In the genomic region with DNA sequence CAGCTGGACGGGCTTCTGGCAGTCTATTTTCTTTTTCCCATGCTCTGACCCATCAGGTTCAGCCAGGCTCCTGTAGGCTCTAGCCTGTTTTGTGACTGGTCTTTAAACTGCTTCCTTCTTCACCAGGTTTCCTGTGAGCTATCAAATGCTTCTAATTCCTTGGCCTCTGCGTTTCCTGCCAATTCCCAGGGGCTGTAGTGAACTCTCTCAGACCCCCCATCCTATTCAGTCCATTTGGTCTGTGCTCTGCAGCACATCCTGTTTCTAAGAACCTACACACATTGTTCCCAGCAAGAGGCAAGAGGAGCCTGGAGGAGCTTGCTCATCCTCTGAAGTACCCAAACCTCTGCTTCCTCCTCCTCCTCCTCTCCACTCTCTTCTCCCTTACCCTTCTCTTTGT, we compare ENCODE assay signal across 9 mouse cellular contexts.
DNase-seq lines count a peak whose midpoint lies in the region; ATAC-seq lines count a peak whose summit lies in the region.
"Had no signal": no experiment of that assay in that cellular context is flagged by ENCODE, and none has a peak within 500 bp of the region (broad histone marks: within the 10 kb centered on the region; RNA-seq: fewer than 3 reads in every experiment).

No protein-coding gene starts in this region.

- H3K36me3 ChIP-seq in neural tube, embryonic 11.5 days (ENCODE audit: control insufficient read depth, insufficient read depth, low read length): no peaks in the 10 kb centered on the region
- no peaks in the 10 kb centered on the region for H3K36me3 ChIP-seq in neural tube, embryonic 15.5 days
- no peaks in the 10 kb centered on the region for H3K36me3 ChIP-seq in heart, embryonic 13.5 days
- H3K36me3 ChIP-seq: liver, embryonic 15.5 days had no signal

- no peak overlapping the region for H3K9ac ChIP-seq in neural tube, embryonic 11.5 days (ENCODE audit: low read length)
- no peak overlapping the region for H3K9ac ChIP-seq in neural tube, embryonic 15.5 days (replicated peaks)
- no peak overlapping the region for H3K9ac ChIP-seq in heart, embryonic 13.5 days
- H3K9ac ChIP-seq: liver, embryonic 15.5 days had no signal

- H3K4me1 ChIP-seq in neural tube, embryonic 11.5 days (ENCODE audit: control insufficient read depth, insufficient read depth, low read length): no peaks in the 10 kb centered on the region
- H3K4me1 ChIP-seq in neural tube, embryonic 15.5 days: no peaks in the 10 kb centered on the region
- H3K4me1 ChIP-seq in heart, embryonic 13.5 days: peaks cover 32% of the 10 kb centered on the region
- H3K4me1 ChIP-seq: liver, embryonic 15.5 days had no signal

- intact Hi-C loops in left cerebral cortex, postnatal 4 days (cut with DNase I): no loop called here

- H3K4me2 ChIP-seq in neural tube, embryonic 11.5 days (ENCODE audit: low read depth): no peak overlapping the region
- no peak overlapping the region for H3K4me2 ChIP-seq in neural tube, embryonic 15.5 days
- H3K4me2 ChIP-seq in heart, embryonic 13.5 days: no peak overlapping the region
- H3K4me2 ChIP-seq: liver, embryonic 15.5 days had no signal

- H3K4me3 ChIP-seq in neural tube, embryonic 11.5 days (ENCODE audit: low read depth, low read length): no peak overlapping the region
- H3K4me3 ChIP-seq in neural tube, embryonic 15.5 days (replicated peaks): no peak overlapping the region
- H3K4me3 ChIP-seq in heart, embryonic 13.5 days: no peak overlapping the region
- H3K4me3 ChIP-seq: liver, embryonic 15.5 days had no signal

- no peak overlapping the region for H3K27ac ChIP-seq in neural tube, embryonic 11.5 days (ENCODE audit: low read depth, low read length)
- H3K27ac ChIP-seq in neural tube, embryonic 15.5 days (replicated peaks): no peak overlapping the region
- peak overlapping the region; percentile 75 for H3K27ac ChIP-seq in heart, embryonic 13.5 days (replicated peaks)
- H3K27ac ChIP-seq: liver, embryonic 15.5 days had no signal

- no peaks in the 10 kb centered on the region for H3K27me3 ChIP-seq in neural tube, embryonic 11.5 days (ENCODE audit: control insufficient read depth, insufficient read depth, low read length)
- no peaks in the 10 kb centered on the region for H3K27me3 ChIP-seq in neural tube, embryonic 15.5 days (replicated peaks)
- H3K27me3 ChIP-seq in heart, embryonic 13.5 days (replicated peaks): no peaks in the 10 kb centered on the region
- H3K27me3 ChIP-seq: liver, embryonic 15.5 days had no signal

- DNase-seq in neural tube, embryonic 11.5 days (ENCODE audit: low spot score): peak; percentile 24
- peak; percentile 72 for DNase-seq in kidney, postnatal 10 days
- DNase-seq in left cerebral cortex, adult 8-10 months (ENCODE audit: low spot score in 2 of 2): no peak
- no peak for DNase-seq in left cerebral cortex, postnatal 4 days
- no peak for DNase-seq in right cerebral cortex, postnatal 4 days
- DNase-seq: cerebellum, adult 9-10 months had no signal

- ATAC-seq in neural tube, embryonic 11.5 days (ENCODE audit: insufficient read depth, low FRiP score, low TSS enrichment): no peak
- no peak for ATAC-seq in neural tube, embryonic 15.5 days (ENCODE audit: low FRiP score)
- no peak; the same call in 1 of the 2 replicates for ATAC-seq in heart, embryonic 13.5 days (ENCODE audit: extremely low read depth, insufficient number of reproducible peaks, low FRiP score, low TSS enrichment)

- no peaks in the 10 kb centered on the region for H3K9me3 ChIP-seq in neural tube, embryonic 11.5 days (ENCODE audit: control insufficient read depth, low read length)
- H3K9me3 ChIP-seq in neural tube, embryonic 15.5 days (replicated peaks): no peaks in the 10 kb centered on the region
- no peaks in the 10 kb centered on the region for H3K9me3 ChIP-seq in heart, embryonic 13.5 days
- H3K9me3 ChIP-seq: liver, embryonic 15.5 days had no signal

- 47% methylated on average over 2 of the region's 2 CpGs for WGBS in neural tube, embryonic 11.5 days
- 71% methylated on average over 2 of the region's 2 CpGs for WGBS in neural tube, embryonic 15.5 days
- WGBS in heart, embryonic 13.5 days: 38% methylated on average over 2 of the region's 2 CpGs

Comparison
In these comparisons a context has a peak if more than half of its experiments do, and no peak if none do; other contexts are left out.
1. DNase-seq: peak in neural tube, embryonic 11.5 days (single experiment) and kidney, postnatal 10 days (single experiment); none in left cerebral cortex, adult 8-10 months (0 of 2), left cerebral cortex, postnatal 4 days (single experiment) and right cerebral cortex, postnatal 4 days (single experiment).